Mouse (Mus musculus): ENCODE measurements around the gene Terb1.

- TF ChIP-seq CTCF (IDR thresholded peaks at IDR 0.05; ENCODE audit: control insufficient read depth, insufficient read depth, insufficient replicate concordance, low read depth, low read length) (no peak), POLR2A (IDR thresholded peaks at IDR 0.05; ENCODE audit: control insufficient read depth, low read depth, low read length) (no peak)
Measured at GRCm38 (mm10) chr8:104422313-104422712, 87.4 kb downstream of the Terb1 start.
